Mouse (Mus musculus): ENCODE results near the gene Cog1. TPM values are rescaled to one million over a fixed set of nuclear protein-coding genes. Genes with fewer than 3 reads are reported as not detected.

Cog1 gene
- polyA plus RNA-seq, 1 experiment from 2014 or later, result 25.4 TPM

DNA sequence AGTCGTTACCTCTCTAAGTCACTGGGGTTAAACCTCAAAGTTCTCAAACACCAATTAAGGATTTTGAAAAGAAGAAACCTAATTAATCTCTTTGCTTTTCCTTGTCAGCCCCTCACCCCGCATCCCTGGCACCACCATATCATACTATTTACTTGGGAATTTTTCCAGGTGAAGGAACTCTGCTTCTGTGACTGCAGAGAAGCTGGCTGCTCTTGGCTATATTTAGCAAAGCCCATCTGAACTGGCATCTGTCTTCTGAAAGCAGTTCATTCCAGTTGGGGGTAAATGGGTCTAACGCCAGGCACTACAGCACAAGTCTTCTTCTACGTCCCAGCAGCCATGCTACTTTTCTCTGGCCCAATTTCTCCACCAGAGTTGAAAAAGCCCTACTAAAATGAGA is 24.6 kb downstream of the Cog1 start:
- no peaks in the 10 kb centered on the region for H3K27me3 ChIP-seq
- H3K9me3 ChIP-seq, result no peaks in the 10 kb centered on the region
- no peak for ATAC-seq (ENCODE audit: low FRiP score, low read depth)
- H3K4me3 ChIP-seq, result no peak overlapping the region
- no peak overlapping the region for H3K4me2 ChIP-seq (replicated peaks)
- H3K36me3 ChIP-seq, result peaks cover 80% of the 10 kb centered on the region
- H3K9ac ChIP-seq, result no peak overlapping the region
- peaks cover 23% of the 10 kb centered on the region for H3K4me1 ChIP-seq
- 96% methylated on average over 4 of the region's 4 CpGs for WGBS
- no peak overlapping the region for H3K27ac ChIP-seq

DNA sequence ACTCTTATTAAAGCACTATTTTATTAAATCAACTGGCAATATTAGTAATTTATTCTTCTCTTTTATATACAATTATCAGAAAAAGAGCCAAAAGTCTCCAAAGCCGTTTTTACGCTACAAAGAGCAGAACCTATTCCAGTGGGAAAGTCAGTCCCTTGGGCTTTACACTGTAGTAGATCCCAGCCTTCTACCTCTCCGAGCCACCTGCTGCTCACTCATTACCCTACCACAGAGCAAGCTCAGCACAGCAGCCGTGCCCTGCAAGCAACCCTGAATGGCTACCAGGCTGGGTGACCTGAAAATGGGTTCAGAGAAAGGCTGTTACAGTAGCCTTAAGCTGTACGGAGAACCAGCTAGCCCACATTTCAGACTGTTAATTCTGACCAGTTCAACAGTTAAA is 25.6 kb downstream of the Cog1 start:
- Histone ChIP-seq H3K9me3 (no peaks in the 10 kb centered on the region), H3K4me1 (peaks cover 23% of the 10 kb centered on the region), H3K4me2 (replicated peaks) (no peak overlapping the region), H3K27me3 (no peaks in the 10 kb centered on the region), H3K4me3 (no peak overlapping the region), H3K9ac (no peak overlapping the region), H3K36me3 (peaks cover 71% of the 10 kb centered on the region), H3K27ac (no peak overlapping the region)
- WGBS, result 87% methylated on average over 5 of the region's 5 CpGs
- no peak for ATAC-seq (ENCODE audit: low FRiP score, low read depth)

DNA sequence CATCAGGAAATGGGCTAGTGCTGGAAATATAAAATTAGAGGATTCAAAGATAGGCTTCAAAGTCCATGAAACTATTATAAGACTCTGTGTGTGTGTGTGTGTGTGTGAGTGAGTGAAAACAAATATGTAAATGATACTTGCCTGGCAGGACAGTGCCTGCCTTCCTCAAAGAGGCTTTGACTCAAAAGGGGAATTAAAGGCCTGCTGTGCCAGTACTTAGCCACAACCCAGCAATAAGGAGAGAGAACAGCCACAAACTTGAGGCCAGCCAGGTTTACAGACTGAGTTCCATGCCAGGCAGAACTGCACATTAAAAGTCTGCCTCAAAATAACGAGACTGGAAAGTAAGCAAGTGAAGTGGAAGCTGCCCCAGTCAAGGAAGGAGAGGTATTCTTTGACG is 27.9 kb downstream of the Cog1 start:
- H3K27me3 ChIP-seq, result no peaks in the 10 kb centered on the region
- no peak overlapping the region for H3K4me2 ChIP-seq (replicated peaks)
- H3K4me1 ChIP-seq, result peaks cover 27% of the 10 kb centered on the region
- no peak overlapping the region for H3K9ac ChIP-seq
- no peak overlapping the region for H3K4me3 ChIP-seq
- H3K36me3 ChIP-seq, result peaks cover 51% of the 10 kb centered on the region
- no peaks in the 10 kb centered on the region for H3K9me3 ChIP-seq
- WGBS, result 48% methylated on average over 2 of the region's 2 CpGs
- ATAC-seq (ENCODE audit: low FRiP score, low read depth), result no peak
- H3K27ac ChIP-seq, result no peak overlapping the region

DNA sequence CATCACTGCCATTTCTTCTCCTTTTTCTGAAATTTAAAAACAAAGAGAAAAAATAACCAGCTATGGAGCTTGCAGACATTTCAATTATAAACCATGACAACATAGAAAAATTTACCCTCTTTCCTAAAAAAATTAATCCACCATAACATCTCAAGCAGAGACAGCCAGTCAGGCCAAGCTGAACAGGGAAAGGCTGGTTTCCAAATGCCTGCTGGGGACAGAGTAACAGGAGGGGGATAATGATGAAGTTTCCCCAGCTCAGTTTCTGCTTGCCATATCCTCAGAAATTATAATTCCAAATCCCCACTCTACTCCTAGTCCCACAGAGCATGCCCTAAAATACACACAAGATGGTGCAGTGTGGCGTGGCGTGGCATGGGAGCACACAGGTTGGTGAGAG is 28.4 kb downstream of the Cog1 start:
- no peak overlapping the region for H3K27ac ChIP-seq
- no peak overlapping the region for H3K9ac ChIP-seq
- no peak overlapping the region for H3K4me2 ChIP-seq (replicated peaks)
- peaks cover 46% of the 10 kb centered on the region for H3K36me3 ChIP-seq
- no peak for ATAC-seq (ENCODE audit: low FRiP score, low read depth)
- H3K9me3 ChIP-seq, result no peaks in the 10 kb centered on the region
- H3K27me3 ChIP-seq, result no peaks in the 10 kb centered on the region
- no peak overlapping the region for H3K4me3 ChIP-seq
- 97% methylated on average over 2 of the region's 2 CpGs for WGBS
- H3K4me1 ChIP-seq, result peaks cover 31% of the 10 kb centered on the region

DNA sequence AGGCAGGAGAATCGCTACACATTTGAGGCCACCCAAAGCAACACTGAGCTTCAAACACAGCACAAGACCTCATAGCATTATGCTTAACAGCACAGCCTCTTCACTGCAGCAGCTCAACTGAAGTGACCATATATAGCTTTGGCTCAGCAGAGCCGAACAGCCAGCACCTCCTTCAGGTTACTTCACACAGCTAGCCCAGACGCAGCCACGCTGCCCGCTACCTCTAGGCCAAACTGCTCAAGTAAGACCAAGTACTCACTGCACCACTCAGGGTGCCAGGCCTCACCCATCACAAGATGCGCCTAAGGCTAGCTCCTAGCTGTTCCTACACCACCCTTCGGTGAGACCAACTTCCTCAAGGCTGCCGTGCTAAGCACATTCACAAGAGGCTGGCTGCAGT is 29.4 kb downstream of the Cog1 start:
- Histone ChIP-seq H3K27ac (0 out of 2 replicates have a peak overlapping the region, but pooled peaks have one; percentile 3), H3K27me3 (no peaks in the 10 kb centered on the region), H3K36me3 (peaks cover 36% of the 10 kb centered on the region), H3K9me3 (no peaks in the 10 kb centered on the region), H3K4me1 (peaks cover 37% of the 10 kb centered on the region), H3K4me2 (replicated peaks) (no peak overlapping the region), H3K9ac (no peak overlapping the region; the same call in 1 of the 2 replicates), H3K4me3 (no peak overlapping the region)
- 85% methylated on average over 8 of the region's 8 CpGs for WGBS
- ATAC-seq (ENCODE audit: low FRiP score, low read depth), result no peak

DNA sequence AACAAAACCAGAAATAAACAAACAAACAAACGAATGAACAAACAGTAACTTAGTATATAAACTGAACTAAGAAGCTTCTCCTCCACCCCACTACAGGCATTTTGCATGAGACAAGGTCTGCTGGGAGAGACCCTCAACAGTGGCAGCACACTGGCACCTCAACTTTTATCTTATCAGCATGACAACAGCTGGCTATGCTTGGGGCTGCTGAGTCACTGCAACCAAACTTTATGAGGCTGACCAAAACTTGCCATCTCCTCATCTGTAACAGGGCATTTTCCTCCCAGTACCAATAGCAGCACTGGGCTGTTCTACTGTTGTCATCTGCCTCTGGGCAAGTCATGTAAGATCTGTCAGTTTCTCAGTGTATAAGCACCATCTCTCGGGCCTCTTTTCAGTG is 32.0 kb downstream of the Cog1 start:
- H3K4me1 ChIP-seq, result peaks cover 49% of the 10 kb centered on the region
- no peak overlapping the region for H3K9ac ChIP-seq
- no peaks in the 10 kb centered on the region for H3K9me3 ChIP-seq
- no peaks in the 10 kb centered on the region for H3K27me3 ChIP-seq
- WGBS, result 89% methylated on average over 2 of the region's 2 CpGs
- no peak overlapping the region for H3K27ac ChIP-seq
- H3K36me3 ChIP-seq, result peaks cover 11% of the 10 kb centered on the region
- H3K4me3 ChIP-seq, result no peak overlapping the region
- H3K4me2 ChIP-seq (replicated peaks), result no peak overlapping the region
- ATAC-seq (ENCODE audit: low FRiP score, low read depth), result no peak

DNA sequence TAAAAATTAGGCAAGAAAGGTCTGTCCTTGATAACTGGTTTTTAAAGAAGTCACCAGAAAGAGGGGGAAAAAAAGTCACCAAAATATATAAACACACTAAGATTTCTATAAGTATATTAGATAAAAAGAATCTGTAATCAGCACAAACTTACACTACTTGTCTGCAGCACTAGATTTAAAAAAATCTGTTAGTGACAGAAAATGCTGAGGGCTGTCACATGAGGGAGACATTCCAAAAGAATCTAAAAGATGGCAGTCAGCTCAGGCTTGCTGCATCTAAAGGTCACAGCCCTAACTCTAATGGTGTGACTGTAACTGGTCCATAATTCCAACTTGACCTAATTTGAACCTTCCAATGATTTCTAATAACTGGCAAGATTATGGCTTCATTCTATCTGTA is 33.0 kb downstream of the Cog1 start:
- no peak for ATAC-seq (ENCODE audit: low FRiP score, low read depth)
- peaks cover 46% of the 10 kb centered on the region for H3K4me1 ChIP-seq
- H3K27me3 ChIP-seq, result no peaks in the 10 kb centered on the region
- H3K9me3 ChIP-seq, result no peaks in the 10 kb centered on the region
- no peak overlapping the region for H3K27ac ChIP-seq
- peaks cover 1% of the 10 kb centered on the region for H3K36me3 ChIP-seq
- H3K9ac ChIP-seq, result 0 out of 2 replicates have a peak overlapping the region, but pooled peaks have one; percentile 31
- peak overlapping the region; percentile 96; the same call in 1 of the 2 replicates for H3K4me3 ChIP-seq
- H3K4me2 ChIP-seq (replicated peaks), result peak overlapping the region; percentile 76; the same call in 1 of the 2 replicates

DNA sequence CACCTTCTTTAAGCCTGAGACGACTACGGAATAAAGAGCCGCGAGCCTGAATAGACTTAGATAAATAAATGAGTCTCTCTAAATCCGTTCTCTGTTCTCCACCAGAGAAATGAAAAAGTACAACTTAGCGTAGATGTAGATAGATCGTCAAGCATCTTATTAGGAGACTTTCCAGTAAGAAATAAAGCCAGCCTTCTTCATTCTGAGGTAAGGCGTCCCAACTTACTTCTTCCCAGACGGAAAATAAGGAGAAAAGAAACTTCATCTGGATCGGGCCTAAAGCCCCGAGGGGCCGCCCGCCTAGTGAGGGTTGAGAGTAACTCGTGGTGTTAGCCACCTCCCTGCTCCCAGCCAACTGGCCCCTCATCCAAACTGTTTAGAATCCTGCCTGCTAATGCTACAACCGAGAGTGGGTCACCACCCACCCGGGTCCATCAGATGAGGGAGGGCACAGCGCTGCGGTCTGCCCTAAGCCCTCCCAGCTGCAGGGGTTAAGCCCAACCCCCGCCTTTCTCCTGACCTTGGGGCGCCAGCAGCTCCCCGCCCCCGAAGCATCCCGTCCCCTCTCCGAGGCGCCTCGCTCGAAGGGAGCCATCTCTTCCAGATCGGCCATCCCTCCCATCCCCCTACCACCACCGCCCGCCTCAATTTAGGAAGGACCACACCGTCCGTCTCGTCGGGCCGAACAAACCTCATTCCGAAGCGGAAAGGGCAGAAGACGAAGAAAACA is 34.1 kb downstream of the Cog1 start:
- Histone ChIP-seq H3K36me3 (peaks cover 6% of the 10 kb centered on the region), H3K4me2 (replicated peaks) (peak overlapping the region; percentile 76), H3K27ac (peak overlapping the region; percentile 95), H3K27me3 (no peaks in the 10 kb centered on the region), H3K4me1 (peaks cover 38% of the 10 kb centered on the region), H3K9ac (peak overlapping the region; percentile 92), H3K4me3 (peak overlapping the region; percentile 96), H3K9me3 (no peaks in the 10 kb centered on the region)
- WGBS, result 4% methylated on average over 38 of the region's 38 CpGs
- peak; percentile 16; the same call in 1 of the 2 replicates for ATAC-seq (ENCODE audit: low FRiP score, low read depth)

DNA sequence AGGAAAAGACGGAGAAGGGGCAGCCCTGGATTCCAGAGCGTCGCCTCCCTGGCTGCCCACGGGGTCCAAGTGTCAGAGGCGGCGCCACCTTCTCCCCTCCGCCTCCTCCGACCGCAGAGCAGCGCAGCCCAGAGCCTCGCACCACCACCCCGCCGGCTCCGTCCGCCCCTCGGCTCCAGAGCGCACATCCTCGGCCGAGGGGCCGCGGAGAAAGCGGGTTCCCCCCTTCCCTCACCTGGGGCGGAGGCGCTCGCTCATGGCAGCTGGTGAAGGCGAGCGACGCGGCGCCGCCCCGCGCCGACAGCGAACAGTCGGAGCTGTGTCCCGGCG is 34.6 kb downstream of the Cog1 start:
- 1% methylated on average over 37 of the region's 38 CpGs for WGBS
- Histone ChIP-seq H3K9ac (peak overlapping the region; percentile 92), H3K27me3 (no peaks in the 10 kb centered on the region), H3K4me3 (peak overlapping the region; percentile 96), H3K4me2 (replicated peaks) (peak overlapping the region; percentile 76), H3K27ac (peak overlapping the region; percentile 95), H3K36me3 (peaks cover 11% of the 10 kb centered on the region), H3K4me1 (peaks cover 35% of the 10 kb centered on the region), H3K9me3 (no peaks in the 10 kb centered on the region)
- ATAC-seq (ENCODE audit: low FRiP score, low read depth), result no peak

DNA sequence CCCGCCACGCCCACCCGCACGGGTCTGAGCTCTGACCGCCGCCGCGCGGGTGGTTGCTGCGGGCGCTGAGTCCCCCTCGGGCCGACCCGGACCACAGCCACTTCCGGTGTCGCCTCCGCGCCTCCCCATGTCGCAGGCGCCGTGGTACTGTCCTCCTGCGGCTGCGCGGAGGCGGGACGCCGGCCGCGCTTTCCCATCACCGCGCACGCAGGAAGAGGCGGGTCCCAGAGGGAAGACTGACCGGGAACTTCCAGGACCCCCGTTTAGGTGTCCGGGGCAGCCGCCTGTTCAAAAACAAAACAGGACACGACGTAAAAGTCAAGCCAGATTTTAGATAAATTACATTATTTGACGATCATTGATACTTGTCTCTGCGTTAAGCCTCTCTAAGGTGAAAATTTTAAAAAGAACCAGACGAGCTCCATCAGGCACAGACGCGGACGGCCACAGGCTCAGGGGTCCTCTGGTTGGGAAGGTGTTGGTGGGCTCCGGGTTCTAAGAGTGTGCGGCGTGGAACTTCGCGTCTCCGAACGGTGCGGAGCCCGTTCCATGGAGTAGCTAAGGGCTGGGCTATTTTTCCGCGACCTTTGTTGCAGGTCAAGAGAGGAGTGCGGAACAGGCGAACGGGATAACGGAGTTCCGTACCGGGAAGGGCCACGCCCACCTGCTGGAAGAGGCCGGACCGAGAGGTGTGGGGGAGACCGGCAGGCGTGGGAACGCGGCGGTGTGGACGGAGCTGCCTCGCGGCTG is 35.2 kb downstream of the Cog1 start, which contains the start of the genes Fam104a and D11Wsu47e:
Fam104a (minus strand) TSS at position 199 of the 750 bp plus-strand sequence.
D11Wsu47e (plus strand) TSS at position 456 of the 750 bp plus-strand sequence.
- Histone ChIP-seq H3K36me3 (peaks cover 16% of the 10 kb centered on the region), H3K9me3 (no peaks in the 10 kb centered on the region), H3K27ac (peak within 1 kb of the TSS; percentile 95), H3K9ac (peak within 1 kb of the TSS; percentile 92), H3K4me1 (peaks cover 35% of the 10 kb centered on the region), H3K4me3 (peak within 1 kb of the TSS; percentile 96), H3K4me2 (replicated peaks) (peak within 1 kb of the TSS; percentile 76), H3K27me3 (no peaks in the 10 kb centered on the region)
- WGBS, result under 1% methylated on average over 71 of the region's 73 CpGs
- peak; percentile 93 for ATAC-seq (ENCODE audit: low FRiP score, low read depth)

DNA sequence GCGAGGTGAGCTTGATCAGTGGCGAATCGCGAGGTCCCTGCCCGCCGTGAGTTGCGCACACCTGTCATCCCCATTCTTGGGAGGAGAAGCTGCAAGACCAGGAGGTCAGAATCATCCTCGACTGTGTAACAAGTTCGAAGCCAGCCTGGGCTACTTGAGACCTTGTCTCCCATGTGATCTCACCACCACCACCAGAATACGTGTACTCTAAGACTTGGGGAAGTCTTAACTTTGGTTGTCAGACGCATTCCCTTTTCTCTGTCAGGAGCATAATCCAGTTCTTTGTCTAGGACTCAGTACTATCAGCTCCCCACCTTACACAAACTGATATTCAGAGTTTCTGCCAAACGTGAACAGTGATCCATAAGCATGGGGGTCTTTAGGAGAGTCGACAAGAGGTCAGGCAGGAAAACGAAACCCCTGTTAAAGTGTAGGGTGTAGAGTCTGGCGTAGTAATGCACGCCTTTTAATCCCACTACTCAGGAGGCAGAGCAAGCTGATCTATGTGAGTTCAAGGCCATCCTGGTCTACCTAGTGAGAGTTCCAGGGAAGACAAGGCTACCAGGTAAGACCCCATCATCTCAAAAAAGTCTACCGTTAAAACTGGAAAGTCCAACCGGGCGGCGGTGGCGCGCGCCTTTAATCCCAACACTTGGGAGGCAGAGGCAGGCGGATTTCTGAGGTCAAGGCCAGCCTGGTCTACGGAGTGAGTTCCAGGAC is 35.9 kb downstream of the Cog1 start:
- Histone ChIP-seq H3K36me3 (peaks cover 24% of the 10 kb centered on the region), H3K4me2 (replicated peaks) (peak overlapping the region; percentile 76), H3K27ac (no peak overlapping the region), H3K9me3 (no peaks in the 10 kb centered on the region), H3K9ac (peak overlapping the region; percentile 92), H3K4me3 (peak overlapping the region; percentile 96), H3K27me3 (no peaks in the 10 kb centered on the region), H3K4me1 (peaks cover 35% of the 10 kb centered on the region)
- no peak for ATAC-seq (ENCODE audit: low FRiP score, low read depth)
- 42% methylated on average over 25 of the region's 25 CpGs for WGBS

DNA sequence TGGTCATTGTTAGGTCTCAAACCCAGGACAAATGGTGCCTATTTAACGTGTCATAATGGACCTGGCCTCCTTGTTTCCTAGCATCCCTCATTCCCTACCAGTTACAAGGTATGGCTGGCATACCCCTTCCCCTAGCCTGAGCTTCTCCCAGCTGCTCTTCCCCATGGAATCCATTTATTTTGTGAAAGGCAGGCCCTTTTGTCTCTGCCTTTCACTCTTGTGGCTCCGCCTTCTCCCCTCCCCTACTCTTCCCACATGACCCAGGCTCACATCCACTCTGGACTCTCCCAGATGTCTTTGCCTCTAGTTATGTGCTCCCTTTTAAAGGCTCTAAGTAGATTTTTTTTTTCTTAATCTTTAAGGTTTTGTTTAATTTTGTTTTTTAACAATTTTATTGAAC is 38.1 kb downstream of the Cog1 start:
- H3K4me1 ChIP-seq, result peaks cover 35% of the 10 kb centered on the region
- H3K36me3 ChIP-seq, result peaks cover 42% of the 10 kb centered on the region
- 79% methylated on average over 2 of the region's 2 CpGs for WGBS
- no peak overlapping the region for H3K9ac ChIP-seq
- H3K27me3 ChIP-seq, result no peaks in the 10 kb centered on the region
- H3K4me2 ChIP-seq (replicated peaks), result no peak overlapping the region
- no peak overlapping the region for H3K4me3 ChIP-seq
- H3K27ac ChIP-seq, result no peak overlapping the region
- no peak for ATAC-seq (ENCODE audit: low FRiP score, low read depth)
- no peaks in the 10 kb centered on the region for H3K9me3 ChIP-seq

Data from limb, embryonic 13.5 days (tissue).